Mouse (Mus musculus) liver, embryonic 15.5 days (tissue): ENCODE measurements at regions not wholly inside any gene's neighbourhood (a gene's known extent, or its start where the extent isn't known, plus 50 kb on each side); places are given as distances from the start of the nearest gene placed in this dataset.

Experiments
- ATAC-seq: fragments of 200-750 bp; cut with Nextera tagmentation; 2 replicates; pipeline ENCODE4 v1.8.0; 2017; ENCODE audit warnings: moderate number of reproducible peaks, mild to moderate bottlenecking, moderate library complexity; ENCODE audit not compliant: insufficient read depth
- H3K27ac ChIP-seq: fragments of 300-500 bp; sonication (generic); replicated peaks from 2 replicates; pipeline ENCODE4 v1.5.1; 2015; ENCODE audit warnings: mild to moderate bottlenecking, inconsistent platforms
- H3K27me3 ChIP-seq: fragments of 300-500 bp; sonication (generic); 2 replicates; pipeline ENCODE4 v1.6.1; 2015; ENCODE audit warnings: mild to moderate bottlenecking, inconsistent platforms
- H3K36me3 ChIP-seq: fragments of 300-500 bp; sonication (generic); replicated peaks from 2 replicates; pipeline ENCODE4 v1.6.1; 2015; ENCODE audit warnings: moderate library complexity, mild to moderate bottlenecking, inconsistent platforms
- H3K4me1 ChIP-seq: fragments of 300-500 bp; sonication (generic); replicated peaks from 2 replicates; pipeline ENCODE4 v1.6.1; 2015; ENCODE audit warnings: inconsistent platforms
- H3K4me2 ChIP-seq: fragments of 300-500 bp; sonication (generic); 2 replicates; pipeline ENCODE4 v1.6.1; 2015; ENCODE audit warnings: moderate library complexity, mild to moderate bottlenecking, inconsistent platforms
- H3K4me3 ChIP-seq: fragments of 300-500 bp; sonication (generic); replicated peaks from 2 replicates; pipeline ENCODE4 v1.5.1; 2015; ENCODE audit warnings: mild to moderate bottlenecking, inconsistent platforms
- H3K9ac ChIP-seq: fragments of 300-500 bp; sonication (generic); 2 replicates; pipeline ENCODE4 v1.6.1; 2015; ENCODE audit warnings: moderate library complexity, mild to moderate bottlenecking, inconsistent platforms
- H3K9me3 ChIP-seq: fragments of 300-500 bp; sonication (generic); replicated peaks from 2 replicates; pipeline ENCODE4 v1.6.1; 2016; ENCODE audit warnings: inconsistent platforms
- WGBS: fragments of 180-500 bp; shearing (Covaris S2); methylation state at CpG from one replicate; pipeline ENCODE4 v1.1.7; 2015; ENCODE audit warnings: mixed read lengths; ENCODE audit not compliant: insufficient replicate concordance; 5-methylcytosine and 5-hydroxymethylcytosine counted together

DNA sequence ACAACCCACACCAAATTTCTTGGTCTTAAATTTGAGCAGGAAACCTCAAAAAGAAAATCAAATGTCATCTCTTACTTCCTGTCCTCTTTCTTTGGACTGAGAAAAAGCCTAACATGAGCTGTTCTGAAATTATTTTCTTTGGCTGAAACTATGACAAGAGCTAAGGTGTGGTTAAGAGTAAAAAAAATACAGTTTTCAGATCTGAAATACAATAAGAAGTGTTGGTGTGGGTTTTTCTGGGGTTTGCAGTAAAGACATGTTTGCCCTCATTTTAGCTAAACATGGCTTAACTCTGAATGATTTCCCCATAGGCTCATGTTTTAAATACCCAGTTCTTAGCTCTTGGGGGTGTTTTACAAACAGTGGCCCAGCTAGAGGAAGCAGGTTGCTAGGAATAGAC lies 451.8 kb upstream of the Klf4 start:
- no peaks in the 10 kb centered on the region for H3K36me3 ChIP-seq
- no peak overlapping the region for H3K9ac ChIP-seq
- H3K27ac ChIP-seq = no peak overlapping the region
- no peaks in the 10 kb centered on the region for H3K4me1 ChIP-seq
- no peaks in the 10 kb centered on the region for H3K27me3 ChIP-seq
- H3K9me3 ChIP-seq = no peaks in the 10 kb centered on the region
- H3K4me3 ChIP-seq = no peak overlapping the region
- ATAC-seq = no peak
- H3K4me2 ChIP-seq = no peak overlapping the region

DNA sequence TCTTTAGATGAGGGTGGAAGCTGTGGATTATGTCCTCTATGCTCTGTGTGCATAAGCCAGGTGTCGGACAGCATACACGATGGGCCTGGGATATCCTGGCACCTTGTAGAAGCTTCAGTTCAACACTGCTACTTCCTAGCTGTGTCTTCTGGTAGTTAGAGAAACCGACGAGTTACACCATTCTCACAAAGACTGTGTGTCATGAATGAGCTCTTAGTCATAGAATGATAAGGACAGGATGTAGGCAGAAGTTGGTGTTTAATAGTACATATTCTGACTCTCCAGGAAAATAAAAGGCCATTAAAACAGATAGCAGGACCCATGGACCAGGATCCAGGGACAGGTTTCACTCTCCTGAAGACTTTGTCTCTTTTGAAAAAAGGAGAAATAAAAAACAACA lies 446.3 kb upstream of the Klf4 start:
- H3K4me1 ChIP-seq = no peaks in the 10 kb centered on the region
- no peak overlapping the region for H3K27ac ChIP-seq
- H3K9me3 ChIP-seq = no peaks in the 10 kb centered on the region
- no peaks in the 10 kb centered on the region for H3K36me3 ChIP-seq
- WGBS = 67% methylated on average over 4 of the region's 4 CpGs
- no peak overlapping the region for H3K9ac ChIP-seq
- no peak overlapping the region for H3K4me2 ChIP-seq
- no peak overlapping the region for H3K4me3 ChIP-seq
- H3K27me3 ChIP-seq = no peaks in the 10 kb centered on the region
- no peak for ATAC-seq

DNA sequence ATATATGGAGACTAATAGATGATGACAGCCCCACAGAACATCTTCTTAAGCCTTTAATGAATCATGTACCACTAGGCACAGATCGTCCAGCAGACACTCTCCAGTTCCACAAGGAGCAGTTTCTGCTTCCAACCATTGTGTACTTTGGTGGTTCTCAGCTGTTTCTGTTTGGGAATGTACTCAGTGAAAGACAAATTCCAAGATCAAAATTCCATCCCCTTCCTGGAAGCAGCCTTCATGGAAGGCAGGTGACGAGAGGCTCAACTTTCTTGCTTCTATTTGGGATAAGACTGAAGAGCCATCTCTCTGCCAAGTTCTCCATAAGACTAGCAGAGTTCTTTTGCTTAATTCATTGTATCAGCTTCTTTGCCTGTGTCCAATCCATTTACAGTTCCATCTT lies 444.0 kb upstream of the Klf4 start:
- H3K27me3 ChIP-seq = no peaks in the 10 kb centered on the region
- H3K4me1 ChIP-seq = no peaks in the 10 kb centered on the region
- H3K4me3 ChIP-seq = no peak overlapping the region
- no peak overlapping the region for H3K27ac ChIP-seq
- no peaks in the 10 kb centered on the region for H3K36me3 ChIP-seq
- no peaks in the 10 kb centered on the region for H3K9me3 ChIP-seq
- H3K4me2 ChIP-seq = no peak overlapping the region
- no peak for ATAC-seq
- no peak overlapping the region for H3K9ac ChIP-seq
- 59% methylated on average over 2 of the region's 2 CpGs for WGBS

DNA sequence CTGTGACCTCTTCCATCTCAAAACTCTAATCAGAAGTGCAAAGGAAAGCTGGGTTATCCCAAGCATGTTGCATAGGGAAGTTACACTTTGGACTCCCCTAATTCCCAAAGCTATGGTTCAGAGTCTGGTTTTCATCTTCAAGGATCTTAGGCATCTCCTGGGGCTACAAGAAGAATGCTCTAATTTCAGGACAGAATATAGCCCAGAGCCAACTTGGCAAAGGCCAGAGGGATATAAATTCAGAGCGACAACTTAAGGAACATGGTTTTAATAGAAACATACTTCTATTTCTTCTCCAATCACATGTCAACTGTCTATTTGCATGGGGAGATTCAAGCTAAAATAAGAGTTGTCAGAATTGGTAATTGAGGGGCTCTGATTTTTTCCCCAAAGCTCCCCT lies 441.4 kb upstream of the Klf4 start:
- Histone ChIP-seq H3K4me2 (no peak overlapping the region), H3K9me3 (no peaks in the 10 kb centered on the region), H3K36me3 (no peaks in the 10 kb centered on the region), H3K4me3 (no peak overlapping the region), H3K9ac (no peak overlapping the region), H3K27me3 (no peaks in the 10 kb centered on the region), H3K4me1 (no peaks in the 10 kb centered on the region), H3K27ac (no peak overlapping the region)
- WGBS = 53% methylated on average over 1 of the region's 1 CpGs
- no peak for ATAC-seq

DNA sequence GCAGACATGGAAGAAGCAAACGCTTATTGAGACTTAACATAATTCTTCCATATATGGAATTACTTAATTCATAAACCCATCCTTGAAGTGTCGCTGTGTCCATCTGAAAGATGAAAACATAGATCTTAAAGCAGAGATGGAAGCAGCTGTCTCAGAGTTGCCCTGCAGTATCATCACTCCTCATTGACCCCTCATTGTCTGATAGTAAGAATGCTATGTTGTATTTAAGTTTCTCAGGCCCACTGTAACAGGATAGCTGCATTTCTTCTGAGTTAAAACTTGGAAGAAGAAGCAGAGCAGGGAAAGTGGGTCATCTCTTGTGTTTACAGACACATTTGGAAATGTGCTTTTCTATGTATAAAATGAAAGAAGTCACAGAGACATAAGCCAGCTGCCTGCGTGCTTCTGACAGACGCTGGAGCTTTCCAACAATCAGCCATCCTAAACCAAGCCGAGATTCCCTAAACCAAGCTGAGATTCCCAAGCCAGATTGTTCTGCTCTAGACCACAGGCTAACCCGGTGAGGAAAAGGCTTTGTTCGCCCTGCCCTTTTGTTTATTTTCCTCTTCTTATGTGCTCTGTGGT lies 440.1 kb upstream of the Klf4 start:
- Histone ChIP-seq H3K4me3 (no peak overlapping the region), H3K4me1 (no peaks in the 10 kb centered on the region), H3K4me2 (no peak overlapping the region), H3K27me3 (no peaks in the 10 kb centered on the region), H3K9ac (no peak overlapping the region), H3K9me3 (no peaks in the 10 kb centered on the region), H3K27ac (no peak overlapping the region), H3K36me3 (no peaks in the 10 kb centered on the region)
- WGBS = 53% methylated on average over 7 of the region's 7 CpGs
- ATAC-seq = no peak

DNA sequence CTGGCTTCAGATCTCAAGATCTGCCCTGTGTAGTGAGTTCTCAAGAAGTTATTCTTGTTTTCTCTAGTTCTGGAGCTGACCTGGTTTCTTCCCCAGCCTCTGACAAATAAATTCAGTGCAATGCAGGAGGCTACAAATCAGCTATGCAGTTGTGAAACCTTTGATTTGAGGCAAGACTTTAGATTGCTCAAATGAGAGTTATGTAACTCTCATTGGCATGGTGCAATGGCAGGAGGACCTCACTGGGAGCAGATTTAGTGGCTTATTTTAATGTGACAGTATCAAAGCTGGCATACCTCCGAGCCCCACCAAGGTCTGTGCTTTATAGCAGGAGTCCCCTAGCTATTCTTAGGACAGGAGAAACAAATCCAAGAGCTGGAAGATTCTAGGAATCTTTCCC lies 427.8 kb upstream of the Klf4 start:
- no peaks in the 10 kb centered on the region for H3K36me3 ChIP-seq
- 35% methylated on average over 1 of the region's 1 CpGs for WGBS
- no peak overlapping the region for H3K4me3 ChIP-seq
- H3K9ac ChIP-seq = no peak overlapping the region
- H3K27ac ChIP-seq = no peak overlapping the region
- H3K9me3 ChIP-seq = no peaks in the 10 kb centered on the region
- H3K4me1 ChIP-seq = no peaks in the 10 kb centered on the region
- H3K4me2 ChIP-seq = no peak overlapping the region
- no peak for ATAC-seq
- no peaks in the 10 kb centered on the region for H3K27me3 ChIP-seq

DNA sequence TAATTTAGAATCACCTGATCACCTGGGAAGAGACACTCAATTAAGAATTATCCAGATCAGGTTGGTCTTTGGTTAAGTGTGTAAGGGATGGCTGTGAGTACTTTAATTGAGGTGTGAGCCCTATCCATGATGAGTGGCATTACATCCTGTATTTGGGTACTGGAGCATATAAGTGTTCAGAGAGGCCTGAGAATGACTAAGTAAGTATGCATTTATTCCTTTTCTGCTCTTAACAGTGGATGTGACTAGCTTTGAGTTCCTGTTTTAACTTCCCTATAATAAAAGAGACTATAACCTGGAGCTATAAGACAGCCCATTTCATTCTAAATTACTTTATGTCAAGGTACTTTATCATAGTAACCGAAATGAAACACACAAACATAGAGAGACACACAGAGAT lies 421.4 kb upstream of the Klf4 start:
- Histone ChIP-seq H3K27me3 (no peaks in the 10 kb centered on the region), H3K27ac (no peak overlapping the region), H3K4me2 (no peak overlapping the region), H3K4me3 (no peak overlapping the region), H3K36me3 (no peaks in the 10 kb centered on the region), H3K9ac (no peak overlapping the region), H3K4me1 (no peaks in the 10 kb centered on the region), H3K9me3 (no peaks in the 10 kb centered on the region)
- WGBS = 68% methylated on average over 1 of the region's 1 CpGs
- ATAC-seq = no peak

DNA sequence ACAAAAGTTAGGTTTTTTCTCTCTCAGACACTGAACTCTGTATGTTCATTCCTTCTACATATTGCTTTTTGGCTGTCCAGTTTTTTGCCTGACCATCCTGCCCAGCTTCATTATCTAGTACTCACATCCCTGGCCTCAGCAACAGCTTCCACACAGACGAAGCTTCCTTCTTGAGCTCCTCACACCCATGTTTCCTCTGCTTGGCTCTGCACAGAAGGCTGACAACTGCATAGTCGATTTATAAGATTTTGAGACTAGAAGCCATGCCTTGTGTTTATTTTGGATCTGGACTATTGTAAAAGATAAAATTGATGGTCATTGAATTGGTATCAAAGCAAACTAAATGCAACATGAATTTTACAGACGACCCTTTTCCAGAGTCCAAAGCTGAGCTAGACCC lies 420.0 kb upstream of the Klf4 start:
- Histone ChIP-seq H3K36me3 (no peaks in the 10 kb centered on the region), H3K4me3 (no peak overlapping the region), H3K27ac (no peak overlapping the region), H3K9ac (no peak overlapping the region), H3K9me3 (no peaks in the 10 kb centered on the region), H3K27me3 (no peaks in the 10 kb centered on the region), H3K4me2 (no peak overlapping the region), H3K4me1 (no peaks in the 10 kb centered on the region)
- 53% methylated on average over 3 of the region's 3 CpGs for WGBS
- no peak for ATAC-seq

DNA sequence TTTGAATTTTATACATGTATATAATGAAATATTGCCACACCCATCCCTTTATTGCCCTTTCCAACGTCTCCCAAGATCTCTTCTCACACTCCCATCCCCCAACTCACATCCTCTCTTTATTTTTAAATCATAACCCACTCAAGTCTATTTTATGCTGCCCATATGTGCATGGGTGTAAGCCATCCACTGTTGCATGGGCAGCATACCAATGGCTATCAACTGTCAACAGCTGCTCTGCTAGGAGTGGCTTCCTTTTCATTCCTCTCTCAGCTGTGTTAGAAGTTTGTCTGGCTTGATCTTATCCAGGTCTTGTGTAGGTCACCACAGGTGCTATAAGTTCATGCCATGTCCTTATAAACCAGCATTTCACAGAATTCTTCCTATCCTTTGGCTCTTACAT lies 409.2 kb upstream of the Klf4 start:
- Histone ChIP-seq H3K9me3 (no peaks in the 10 kb centered on the region), H3K4me1 (no peaks in the 10 kb centered on the region), H3K27me3 (no peaks in the 10 kb centered on the region), H3K27ac (no peak overlapping the region), H3K9ac (no peak overlapping the region), H3K4me2 (no peak overlapping the region), H3K36me3 (no peaks in the 10 kb centered on the region), H3K4me3 (no peak overlapping the region)
- WGBS = 23% methylated on average over 1 of the region's 1 CpGs
- ATAC-seq = no peak

DNA sequence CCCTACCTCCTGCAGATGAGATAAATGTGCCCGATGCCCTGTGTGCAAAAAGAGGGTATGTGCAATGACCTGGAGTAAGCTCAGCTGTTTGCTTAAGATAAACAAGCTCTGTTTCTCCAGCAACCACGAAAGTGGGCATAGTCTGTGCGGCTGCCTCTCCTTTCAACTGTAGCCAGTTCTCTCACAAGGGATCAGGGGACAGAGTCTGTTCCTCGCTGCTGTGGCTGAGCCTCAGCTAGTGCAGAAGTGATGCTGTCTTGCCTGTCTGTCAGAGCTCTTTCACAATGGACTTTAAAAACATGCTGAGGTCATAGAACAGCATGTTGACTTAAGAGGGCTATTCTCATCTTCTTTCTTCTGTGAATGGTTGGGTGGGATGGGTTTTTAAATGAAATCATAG lies 406.1 kb upstream of the Klf4 start:
- WGBS = 39% methylated on average over 4 of the region's 4 CpGs

DNA sequence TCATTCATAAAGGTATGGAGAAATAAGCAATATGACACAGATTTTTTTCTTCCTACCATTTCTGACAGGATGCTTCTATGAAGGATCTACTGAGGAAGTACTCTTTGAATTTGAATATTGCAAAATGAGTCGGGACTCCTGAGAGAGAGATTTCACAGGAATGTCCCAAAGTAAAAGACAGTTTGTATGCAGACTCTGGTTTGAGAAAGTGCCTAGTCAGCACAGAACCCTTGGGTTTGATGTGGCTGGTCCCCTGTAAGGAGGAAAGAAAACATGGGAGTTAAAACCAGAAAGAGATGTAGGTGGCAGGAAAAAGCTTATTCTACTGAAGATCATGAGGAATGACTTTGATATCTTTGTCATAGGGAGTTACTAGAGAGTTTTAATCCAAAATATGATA lies 405.6 kb upstream of the Klf4 start:
- H3K4me1 ChIP-seq = no peaks in the 10 kb centered on the region
- no peak overlapping the region for H3K4me2 ChIP-seq
- ATAC-seq = no peak
- no peaks in the 10 kb centered on the region for H3K9me3 ChIP-seq
- H3K36me3 ChIP-seq = no peaks in the 10 kb centered on the region
- no peak overlapping the region for H3K4me3 ChIP-seq
- WGBS = 35% methylated on average over 1 of the region's 1 CpGs
- no peak overlapping the region for H3K27ac ChIP-seq
- H3K9ac ChIP-seq = no peak overlapping the region
- H3K27me3 ChIP-seq = no peaks in the 10 kb centered on the region

More for the DNA sequence above, 406.1 kb upstream of the Klf4 start:
- Histone ChIP-seq H3K27me3 (no peaks in the 10 kb centered on the region), H3K36me3 (no peaks in the 10 kb centered on the region), H3K9me3 (no peaks in the 10 kb centered on the region), H3K9ac (no peak overlapping the region), H3K4me3 (no peak overlapping the region), H3K27ac (no peak overlapping the region), H3K4me2 (no peak overlapping the region), H3K4me1 (no peaks in the 10 kb centered on the region)
- ATAC-seq = no peak

DNA sequence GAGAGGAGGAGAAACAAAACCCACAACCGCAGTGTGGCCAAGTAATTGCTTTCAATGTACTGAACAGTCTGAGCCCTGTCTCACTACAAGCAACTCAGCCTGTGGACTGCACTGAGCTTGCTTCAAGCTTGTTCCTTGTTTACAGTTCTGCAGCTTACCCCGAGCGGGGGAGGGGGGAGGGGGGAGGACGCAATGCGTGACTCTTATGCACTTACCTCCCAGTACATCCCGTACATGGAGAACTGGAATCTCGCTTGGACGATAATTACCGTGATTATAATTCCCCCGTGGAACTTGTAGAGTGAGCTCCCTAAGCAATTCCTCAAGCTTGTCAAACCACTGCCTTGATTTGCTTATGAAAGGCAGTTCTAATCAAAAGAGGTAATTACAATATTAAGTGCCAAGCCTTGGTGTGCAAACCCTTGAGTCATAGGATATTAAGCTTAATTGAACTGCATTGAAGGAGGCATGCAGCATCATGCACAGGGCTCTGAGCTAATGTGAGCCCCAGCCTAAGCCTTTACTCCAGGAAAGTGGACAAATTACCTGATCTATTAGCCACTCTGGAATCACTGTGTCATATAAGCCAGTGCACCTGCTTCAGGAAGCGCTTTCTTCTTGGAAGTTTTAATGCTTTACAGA lies 397.0 kb upstream of the Klf4 start:
- Histone ChIP-seq H3K27ac (no peak overlapping the region), H3K27me3 (no peaks in the 10 kb centered on the region), H3K4me3 (no peak overlapping the region), H3K36me3 (no peaks in the 10 kb centered on the region), H3K4me1 (no peaks in the 10 kb centered on the region), H3K9ac (no peak overlapping the region), H3K9me3 (no peaks in the 10 kb centered on the region), H3K4me2 (no peak overlapping the region)
- WGBS = 52% methylated on average over 11 of the region's 11 CpGs
- ATAC-seq = no peak
